Mouse (Mus musculus): Measurements from ENCODE around the gene Mgarp.
"Not testable (repeated sequence)": the region's sequence is repeated elsewhere in the genome, so short reads cannot be mapped to it uniquely, and the experiment has no call there.

DNA sequence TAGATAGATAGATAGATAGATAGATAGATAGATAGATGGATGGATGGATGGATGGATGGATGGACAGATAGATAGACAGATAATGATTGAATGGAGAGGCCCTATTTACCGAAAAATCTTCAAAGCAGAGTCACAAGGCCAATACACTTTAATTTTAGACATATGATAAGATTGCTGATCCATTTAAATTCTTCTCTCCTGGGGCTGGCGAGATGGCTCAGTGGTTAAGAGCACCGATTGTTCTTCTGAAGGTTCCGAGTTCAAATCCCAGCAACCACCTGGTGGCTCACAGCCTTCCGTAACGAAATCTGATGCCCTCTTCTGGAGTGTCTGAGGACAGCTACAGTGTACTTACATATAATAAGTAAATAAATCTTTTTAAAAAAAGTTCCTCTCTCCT, 41.6 kb downstream of the Mgarp start:
- not testable (repeated sequence) for TF ChIP-seq POLR2A (IDR thresholded peaks at IDR 0.05; ENCODE audit: control insufficient read depth, low read depth, low read length); CTCF (IDR thresholded peaks at IDR 0.05; ENCODE audit: control insufficient read depth, insufficient read depth, insufficient replicate concordance, low read depth, low read length)

Data from testis, adult 2 months (tissue).